Mouse (Mus musculus) skeletal muscle tissue, postnatal 0 days (tissue): ENCODE data around the gene Ccdc71. TPM values are rescaled to one million over a fixed set of nuclear protein-coding genes. Genes with fewer than 3 reads are reported as not detected.

Experiments used
- polyA plus RNA-seq: library from polyadenylated mRNA; unstranded; fragments of >200 nt; fragmentation: Nextera tagmentation; extraction: Ambion mirVana; gene quantifications from 2 replicates; pipeline ENCODE4 v1.2.1, GENCODE M21; 2015

Gene Ccdc71
- polyA plus RNA-seq = 22.3 and 24.9 TPM in 2 replicates

DNA sequence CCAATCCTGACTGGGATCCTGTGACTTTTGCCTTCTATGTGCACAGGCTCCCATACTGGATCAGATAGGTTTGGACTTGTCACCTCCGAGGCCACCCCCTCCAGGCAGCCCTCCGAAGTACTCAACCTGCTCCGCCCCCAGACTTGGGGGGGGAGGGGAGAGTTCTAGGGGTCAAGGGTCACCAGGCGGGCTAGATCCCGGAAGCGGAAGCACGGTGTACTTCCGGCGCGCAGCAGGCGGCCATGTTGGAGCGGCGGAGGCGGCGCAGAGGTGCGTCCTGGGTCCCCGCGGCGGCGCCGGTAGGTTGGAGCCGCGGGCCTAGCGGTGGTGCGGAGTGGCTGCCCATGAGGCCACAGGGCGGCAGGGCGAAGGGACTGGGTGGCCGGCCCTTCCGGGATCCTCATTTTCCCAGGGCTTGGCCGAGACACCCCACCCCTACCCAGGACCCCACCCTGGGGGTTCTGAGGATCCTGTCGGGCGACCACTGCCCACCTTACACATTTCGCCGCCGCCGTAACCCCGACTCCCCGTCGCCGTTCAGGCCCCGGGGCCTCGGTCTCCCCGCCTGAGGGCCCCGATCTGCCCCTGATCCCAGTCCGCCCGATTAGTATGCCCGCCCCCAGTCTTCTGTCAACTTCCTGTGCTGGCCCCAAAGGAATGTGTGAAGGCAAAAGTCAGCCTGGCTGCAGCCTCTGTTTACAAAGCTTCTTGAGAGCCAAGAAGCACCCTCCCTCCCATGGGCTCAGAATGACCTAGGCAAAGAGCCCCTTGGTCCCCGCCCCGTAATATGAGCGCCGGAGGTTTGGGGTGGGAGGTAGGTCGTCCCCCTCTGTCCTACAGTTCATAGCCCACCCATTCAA, at the start of gene Ccdc71:
Gene Ccdc71 (plus strand): TSS at position 209 of the 860 bp plus-strand sequence.

DNA sequence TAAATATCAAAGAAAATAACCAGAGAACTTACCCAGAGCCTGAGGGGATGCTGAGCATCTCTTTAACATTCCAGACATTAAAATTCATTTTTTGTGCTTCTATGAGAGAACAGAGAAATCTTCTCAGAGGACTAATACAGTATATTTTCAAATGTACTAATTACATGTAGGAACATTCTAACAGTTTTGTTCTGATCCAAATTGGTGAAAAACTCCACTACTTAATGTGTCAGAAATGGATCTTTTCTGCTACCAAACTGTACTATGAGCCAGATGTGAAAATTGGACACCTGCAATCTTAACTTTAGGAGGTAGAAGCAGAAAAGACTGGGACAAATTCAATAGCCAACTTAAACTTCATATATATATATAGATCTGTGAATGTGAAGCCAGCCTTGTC, 31.9 kb upstream of the Ccdc71 start, which contains the start of gene Ccdc36:
Gene Ccdc36 (minus strand): TSS at position 101 of the 400 bp plus-strand sequence.

DNA sequence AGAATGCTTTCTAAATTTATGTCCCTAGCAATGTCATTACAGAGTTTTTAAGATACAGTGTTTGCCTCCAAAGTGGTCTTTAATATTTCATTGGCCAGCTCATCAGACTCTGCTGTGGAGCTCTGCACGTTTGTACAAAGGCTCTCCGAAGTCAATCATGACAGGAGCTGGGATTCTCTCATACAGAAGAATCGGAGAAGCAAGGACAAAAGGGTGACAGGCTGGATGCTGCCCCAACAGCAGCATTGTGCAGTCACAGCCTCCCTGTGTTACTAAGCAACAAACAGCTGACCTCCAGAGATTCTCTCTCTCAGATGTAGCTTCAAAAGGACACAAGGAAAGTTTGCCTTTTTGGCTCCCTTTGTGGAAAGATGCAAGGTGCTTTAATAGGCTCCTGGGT, 24.1 kb upstream of the Ccdc71 start, which contains the start of gene BC048562:
Gene BC048562 (plus strand): TSS at position 301 of the 400 bp plus-strand sequence.

DNA sequence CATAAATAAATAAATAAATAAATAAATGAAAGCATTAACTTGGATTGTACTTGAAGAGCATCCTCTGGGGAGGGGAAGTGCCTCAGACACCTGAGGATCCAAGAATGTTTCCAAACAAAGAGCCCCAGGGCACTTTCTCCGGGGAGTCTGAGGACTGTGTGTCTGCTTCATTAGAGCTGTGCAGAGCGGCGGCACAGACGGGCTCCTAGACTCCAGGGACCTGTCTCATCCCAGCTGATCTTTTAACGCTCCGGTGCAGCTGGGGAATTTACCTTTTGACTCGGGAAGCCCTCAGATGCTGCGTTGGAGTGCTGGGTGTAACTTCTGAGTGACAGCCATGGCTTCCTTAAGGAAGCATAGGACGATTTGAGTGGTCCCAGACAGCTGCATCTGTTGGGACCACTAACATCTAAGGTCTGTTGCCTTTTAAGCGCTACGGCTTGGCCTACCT, 879 bp downstream of the Ccdc71 start, which contains the start of gene Klhdc8b:
Gene Klhdc8b (minus strand): TSS at position 401 of the 451 bp plus-strand sequence.

DNA sequence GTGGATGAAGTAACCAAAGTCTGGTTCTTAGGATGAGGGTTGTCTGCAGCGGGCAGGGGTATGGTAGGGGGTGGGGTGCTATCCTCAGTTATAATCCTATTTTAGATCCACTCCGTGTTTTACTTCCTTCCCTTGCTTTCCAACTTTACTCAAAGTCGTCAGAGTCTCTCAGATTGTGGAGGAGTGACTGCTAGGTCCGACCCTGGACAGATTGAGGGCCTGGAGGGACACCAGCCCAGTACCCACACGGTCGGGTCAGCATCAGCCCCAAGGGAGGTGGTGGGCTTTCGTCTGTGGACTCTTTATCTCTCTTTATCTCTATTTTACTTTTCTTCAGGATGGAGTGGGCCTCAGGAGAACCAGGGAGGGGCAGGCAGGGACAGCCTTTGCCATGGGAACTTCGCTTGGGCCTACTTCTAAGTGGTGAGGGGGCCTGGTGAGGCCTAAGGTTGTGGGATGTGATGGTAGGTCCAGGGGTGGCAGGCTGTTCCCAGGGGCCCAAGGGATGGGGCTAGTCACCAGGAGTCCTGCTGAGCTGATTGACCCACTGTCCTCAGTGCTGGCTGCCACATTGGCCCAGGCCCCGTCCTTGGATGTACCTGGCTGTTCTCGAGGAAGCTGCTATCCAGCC, 19.5 kb downstream of the Ccdc71 start, which contains the start of gene Lamb2:
Gene Lamb2 (plus strand): TSS at position 16 of the 631 bp plus-strand sequence.

DNA sequence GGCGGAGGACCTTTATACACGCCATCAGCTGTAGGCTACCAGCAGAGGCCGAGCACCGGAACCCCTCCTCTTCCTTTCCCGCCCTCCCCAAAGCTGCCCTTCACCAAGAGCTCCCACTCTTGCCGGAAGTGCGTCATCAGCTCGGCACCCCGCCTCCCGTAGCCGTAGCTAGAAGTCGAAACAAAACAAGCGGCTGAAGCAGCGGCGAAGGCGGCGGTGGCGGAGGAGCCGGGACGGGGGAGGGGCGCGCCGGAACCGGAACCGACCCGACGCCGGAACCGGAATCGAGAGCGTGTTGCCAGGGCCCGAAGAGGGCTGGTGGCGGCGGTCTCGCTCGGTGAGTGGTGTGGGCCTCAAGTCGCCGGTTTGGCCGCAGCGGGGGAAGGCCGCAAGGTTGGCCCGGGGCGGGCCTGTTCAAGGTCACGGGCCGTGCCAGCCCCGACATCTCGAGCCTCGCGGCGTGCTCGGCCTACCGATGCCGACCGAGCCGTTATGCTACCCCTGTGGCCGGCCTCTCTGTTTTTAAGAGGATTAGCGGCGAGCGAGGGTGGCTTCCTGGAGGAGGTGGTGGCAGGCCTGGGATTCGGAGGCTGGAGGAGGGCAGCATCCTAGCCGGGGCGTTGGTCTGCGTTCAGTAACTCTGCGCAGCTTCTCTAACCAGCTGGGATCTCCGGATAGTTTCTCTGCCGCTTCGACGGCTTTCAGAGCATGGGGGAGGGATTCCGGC, 30.4 kb downstream of the Ccdc71 start, which contains the start of gene Usp19:
Gene Usp19 (plus strand): TSS at position 44 of the 727 bp plus-strand sequence.

DNA sequence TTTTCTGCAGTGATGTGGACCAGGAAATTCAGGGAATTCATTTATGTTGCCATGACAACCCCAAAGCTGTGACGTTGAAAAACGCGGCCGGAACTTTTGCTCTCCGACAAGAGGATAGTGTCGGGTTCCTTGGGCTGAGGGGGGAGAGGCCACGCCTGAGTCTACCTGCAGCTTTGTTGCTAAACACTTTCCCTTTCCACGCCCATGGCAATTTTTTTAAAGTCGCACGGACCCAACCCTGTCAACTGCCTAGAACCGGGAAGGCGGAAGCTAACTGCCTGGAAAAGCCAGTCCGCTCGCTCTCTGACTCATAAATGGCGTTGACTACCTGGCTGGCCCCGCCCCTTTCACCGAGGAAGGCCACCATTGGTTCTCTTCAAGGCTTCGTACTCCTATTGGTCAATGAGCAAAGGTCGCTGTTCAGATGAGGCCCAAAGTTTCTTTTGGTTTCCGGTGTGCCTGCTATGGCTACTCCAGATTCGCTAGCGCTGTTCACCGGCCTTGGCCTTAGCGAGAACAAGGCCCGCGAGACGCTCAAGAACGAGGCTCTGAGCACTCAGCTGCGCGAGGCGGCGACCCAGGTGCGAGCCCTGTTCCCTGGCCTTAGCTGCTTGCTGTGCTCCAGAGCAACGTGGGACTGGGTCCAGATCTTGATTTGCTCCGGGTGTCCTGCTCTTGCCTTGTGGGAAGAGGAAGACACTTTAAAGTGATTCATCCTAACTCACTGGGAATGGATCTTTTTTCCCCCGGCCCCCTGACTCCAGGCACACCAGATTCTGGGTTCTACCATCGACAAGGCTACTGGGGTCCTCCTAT, 47.5 kb downstream of the Ccdc71 start, which contains the start of gene Qars:
Gene Qars (plus strand): TSS at position 88 of the 816 bp plus-strand sequence.

Other genes starting within 250 kb of the Ccdc71 start
- gene Dag1, start 196.6 kb upstream of the Ccdc71 start, polyA plus RNA-seq = 160 and 165 TPM in 2 replicates
- gene Nicn1, start 170.1 kb upstream of the Ccdc71 start, polyA plus RNA-seq = 13.9 and 14.8 TPM in 2 replicates
- gene Amt, start 163.7 kb upstream of the Ccdc71 start, polyA plus RNA-seq = 2.1 and 2.4 TPM in 2 replicates
- 251 and 309 TPM in 2 replicates for gene Rhoa, start 154.4 kb upstream of the Ccdc71 start, polyA plus RNA-seq
- gene Tcta, start 154.4 kb upstream of the Ccdc71 start, polyA plus RNA-seq = 43.3 and 45.6 TPM in 2 replicates
- 242 and 328 TPM in 2 replicates for gene Gpx1, start 121.6 kb upstream of the Ccdc71 start, polyA plus RNA-seq
- gene Usp4, start 112.7 kb upstream of the Ccdc71 start, polyA plus RNA-seq = 42.4 and 44.9 TPM in 2 replicates
- 0.15 and 0.28 TPM in 2 replicates for gene 1700102P08Rik, start 67.7 kb upstream of the Ccdc71 start, polyA plus RNA-seq
- 0.45 and 0.71 TPM in 2 replicates for gene Ccdc36, start 32.0 kb upstream of the Ccdc71 start, polyA plus RNA-seq
- not detected in 2 replicates for gene BC048562, start 24.0 kb upstream of the Ccdc71 start, polyA plus RNA-seq
- 14.7 and 17.2 TPM in 2 replicates for gene Klhdc8b, start 1.1 kb downstream of the Ccdc71 start, polyA plus RNA-seq
- gene Lamb2, start 19.2 kb downstream of the Ccdc71 start, polyA plus RNA-seq = 34.7 and 41.0 TPM in 2 replicates
- gene Usp19, start 30.1 kb downstream of the Ccdc71 start, polyA plus RNA-seq = 38.7 and 43.0 TPM in 2 replicates
- gene Qars, start 47.2 kb downstream of the Ccdc71 start, polyA plus RNA-seq = 47.8 and 49.7 TPM in 2 replicates
- gene Qrich1, start 56.3 kb downstream of the Ccdc71 start, polyA plus RNA-seq = 62.0 and 62.6 TPM in 2 replicates
- gene Impdh2, start 99.8 kb downstream of the Ccdc71 start, polyA plus RNA-seq = 56.6 and 61.8 TPM in 2 replicates
- 55.6 and 60.5 TPM in 2 replicates for gene Ndufaf3, start 106.9 kb downstream of the Ccdc71 start, polyA plus RNA-seq
- gene Dalrd3, start 109.4 kb downstream of the Ccdc71 start, polyA plus RNA-seq = 23.8 and 31.6 TPM in 2 replicates
- 15.5 and 17.7 TPM in 2 replicates for gene Wdr6, start 118.2 kb downstream of the Ccdc71 start, polyA plus RNA-seq
- gene P4htm, start 137.1 kb downstream of the Ccdc71 start, polyA plus RNA-seq = 4.7 and 5.4 TPM in 2 replicates
- gene Arih2, start 188.9 kb downstream of the Ccdc71 start, polyA plus RNA-seq = 38.6 and 43.2 TPM in 2 replicates
- 126 and 132 TPM in 2 replicates for gene Slc25a20, start 201.6 kb downstream of the Ccdc71 start, polyA plus RNA-seq
- gene Prkar2a, start 228.8 kb downstream of the Ccdc71 start, polyA plus RNA-seq = 36.5 and 42.6 TPM in 2 replicates